Mouse (Mus musculus): Measurements from ENCODE around the gene Rnf121. TPM values are rescaled to one million over a fixed set of nuclear protein-coding genes. Genes with fewer than 3 reads are reported as not detected.

The Rnf121 gene
- polyA plus RNA-seq, 1 experiment, result 17.7 TPM

DNA sequence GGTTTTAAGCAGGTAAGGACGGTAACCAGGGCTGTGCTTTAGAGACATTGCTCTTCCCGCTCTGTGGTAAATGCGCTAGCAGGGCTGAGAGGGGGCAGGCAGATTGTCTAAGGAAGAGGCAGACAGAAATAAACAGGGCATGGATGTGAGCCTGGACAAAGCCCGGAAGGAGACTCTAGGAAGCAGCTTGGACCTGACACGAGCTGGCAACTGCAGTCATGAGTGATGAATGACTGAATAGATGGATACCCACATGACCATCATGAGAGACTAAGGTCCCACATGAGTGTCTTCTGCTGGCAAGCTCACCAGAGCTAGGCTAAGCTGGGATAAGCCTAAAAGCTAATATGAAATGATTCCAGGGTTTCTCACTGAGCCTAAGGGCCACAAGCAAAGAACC, 38.9 kb upstream of the Rnf121 start:
- Histone ChIP-seq H3K4me1 (ENCODE audit: control insufficient read depth, insufficient read depth, insufficient read length) (peaks cover 13% of the 10 kb centered on the region), H3K36me3 (ENCODE audit: control insufficient read depth, insufficient read depth, low read length) (no peaks in the 10 kb centered on the region), H3K4me3 (ENCODE audit: extremely low read depth, insufficient read depth, insufficient read length) (no peak overlapping the region), H3K27ac (ENCODE audit: insufficient read depth, low read length) (no peak overlapping the region), H3K27me3 (ENCODE audit: control insufficient read depth, insufficient read depth, low read length) (no peaks in the 10 kb centered on the region)
- WGBS, result 78% methylated on average over 5 of the region's 5 CpGs
- TF ChIP-seq POLR2A (IDR thresholded peaks at IDR 0.05; ENCODE audit: low read depth, low read length) (no peak), CTCF (IDR thresholded peaks at IDR 0.05; ENCODE audit: extremely low read depth, insufficient read depth, insufficient read length, insufficient replicate concordance) (no peak)
- no peak for DNase-seq (ENCODE audit: low read depth in 1 of 2, low spot score in 2 of 2)

DNA sequence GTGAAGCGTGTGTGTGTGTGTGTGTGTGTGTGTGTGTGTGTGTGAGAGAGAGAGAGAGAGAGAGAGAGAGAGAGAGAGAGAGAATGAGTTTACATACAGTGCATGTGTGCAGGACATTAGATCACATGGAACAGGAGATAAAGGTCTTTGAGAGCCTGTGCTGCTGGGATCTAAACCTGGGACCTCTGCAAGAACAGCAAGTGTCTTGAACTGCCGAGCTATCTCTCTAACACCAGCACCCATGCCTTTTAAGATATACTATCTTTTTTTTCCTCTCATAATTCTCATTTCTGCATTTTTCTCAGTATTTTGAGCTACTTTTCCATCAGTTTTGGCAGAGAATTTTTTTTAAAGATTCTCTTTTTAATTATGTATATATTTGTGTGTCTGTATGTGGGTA, 38.3 kb upstream of the Rnf121 start:
- Histone ChIP-seq H3K36me3 (ENCODE audit: control insufficient read depth, insufficient read depth, low read length) (no peaks in the 10 kb centered on the region), H3K4me3 (ENCODE audit: extremely low read depth, insufficient read depth, insufficient read length) (no peak overlapping the region), H3K27ac (ENCODE audit: insufficient read depth, low read length) (no peak overlapping the region), H3K4me1 (ENCODE audit: control insufficient read depth, insufficient read depth, insufficient read length) (peaks cover 13% of the 10 kb centered on the region), H3K27me3 (ENCODE audit: control insufficient read depth, insufficient read depth, low read length) (no peaks in the 10 kb centered on the region)
- no peak for DNase-seq (ENCODE audit: low read depth in 1 of 2, low spot score in 2 of 2)
- 80% methylated on average over 2 of the region's 2 CpGs for WGBS
- TF ChIP-seq POLR2A (IDR thresholded peaks at IDR 0.05; ENCODE audit: low read depth, low read length) (no peak), CTCF (IDR thresholded peaks at IDR 0.05; ENCODE audit: extremely low read depth, insufficient read depth, insufficient read length, insufficient replicate concordance) (no peak)

DNA sequence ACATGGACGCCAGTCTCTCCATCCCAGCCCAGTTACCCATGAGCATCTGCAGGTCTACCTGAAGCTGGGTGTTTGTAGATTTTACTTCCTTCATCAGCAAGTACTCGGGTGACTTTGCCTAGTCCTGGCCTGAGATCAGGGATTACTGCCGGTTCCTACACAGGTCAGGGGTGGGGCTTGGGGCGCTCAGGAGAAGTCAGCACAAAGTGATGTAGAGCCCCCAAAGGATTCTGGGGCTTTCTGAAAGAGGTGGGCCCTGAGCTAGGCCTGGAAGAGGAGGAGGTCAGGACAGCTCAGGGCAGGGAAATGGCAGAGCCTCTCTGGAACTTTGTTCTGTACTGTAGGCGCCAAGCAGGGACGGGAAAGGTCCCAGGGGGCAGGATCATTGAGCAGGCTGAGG, 37.4 kb upstream of the Rnf121 start:
- Histone ChIP-seq H3K36me3 (ENCODE audit: control insufficient read depth, insufficient read depth, low read length) (no peaks in the 10 kb centered on the region), H3K27me3 (ENCODE audit: control insufficient read depth, insufficient read depth, low read length) (no peaks in the 10 kb centered on the region), H3K27ac (ENCODE audit: insufficient read depth, low read length) (no peak overlapping the region), H3K4me3 (ENCODE audit: extremely low read depth, insufficient read depth, insufficient read length) (no peak overlapping the region), H3K4me1 (ENCODE audit: control insufficient read depth, insufficient read depth, insufficient read length) (peaks cover 13% of the 10 kb centered on the region)
- DNase-seq (ENCODE audit: low read depth in 1 of 2, low spot score in 2 of 2), result no peak
- TF ChIP-seq CTCF (IDR thresholded peaks at IDR 0.05; ENCODE audit: extremely low read depth, insufficient read depth, insufficient read length, insufficient replicate concordance) (no peak), POLR2A (IDR thresholded peaks at IDR 0.05; ENCODE audit: low read depth, low read length) (no peak)
- 78% methylated on average over 6 of the region's 6 CpGs for WGBS

DNA sequence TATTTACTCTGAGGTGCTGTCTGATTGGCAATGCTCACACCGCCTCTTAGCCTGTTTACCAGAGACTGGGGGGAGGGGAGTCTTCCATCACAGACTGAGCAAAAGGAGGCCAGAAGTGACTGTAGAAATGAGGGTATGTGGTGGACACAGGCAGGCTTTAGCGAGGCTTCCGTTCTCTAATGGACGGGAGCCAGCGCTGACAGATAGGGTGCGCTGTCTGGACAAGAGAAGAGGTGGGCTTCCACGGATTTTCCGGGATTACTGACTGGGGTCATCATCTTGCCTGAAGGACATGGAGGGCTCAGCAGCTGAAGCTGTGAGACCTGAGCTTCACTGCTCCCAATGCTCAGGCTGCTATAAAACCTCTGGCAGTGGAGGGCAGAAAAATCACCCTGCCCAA, 37.0 kb upstream of the Rnf121 start:
- Histone ChIP-seq H3K27ac (ENCODE audit: insufficient read depth, low read length) (no peak overlapping the region), H3K4me3 (ENCODE audit: extremely low read depth, insufficient read depth, insufficient read length) (no peak overlapping the region), H3K27me3 (ENCODE audit: control insufficient read depth, insufficient read depth, low read length) (no peaks in the 10 kb centered on the region), H3K36me3 (ENCODE audit: control insufficient read depth, insufficient read depth, low read length) (no peaks in the 10 kb centered on the region), H3K4me1 (ENCODE audit: control insufficient read depth, insufficient read depth, insufficient read length) (peaks cover 13% of the 10 kb centered on the region)
- TF ChIP-seq CTCF (IDR thresholded peaks at IDR 0.05; ENCODE audit: extremely low read depth, insufficient read depth, insufficient read length, insufficient replicate concordance) (no peak), POLR2A (IDR thresholded peaks at IDR 0.05; ENCODE audit: low read depth, low read length) (no peak)
- DNase-seq (ENCODE audit: low read depth in 1 of 2, low spot score in 2 of 2), result no peak
- 88% methylated on average over 8 of the region's 8 CpGs for WGBS

DNA sequence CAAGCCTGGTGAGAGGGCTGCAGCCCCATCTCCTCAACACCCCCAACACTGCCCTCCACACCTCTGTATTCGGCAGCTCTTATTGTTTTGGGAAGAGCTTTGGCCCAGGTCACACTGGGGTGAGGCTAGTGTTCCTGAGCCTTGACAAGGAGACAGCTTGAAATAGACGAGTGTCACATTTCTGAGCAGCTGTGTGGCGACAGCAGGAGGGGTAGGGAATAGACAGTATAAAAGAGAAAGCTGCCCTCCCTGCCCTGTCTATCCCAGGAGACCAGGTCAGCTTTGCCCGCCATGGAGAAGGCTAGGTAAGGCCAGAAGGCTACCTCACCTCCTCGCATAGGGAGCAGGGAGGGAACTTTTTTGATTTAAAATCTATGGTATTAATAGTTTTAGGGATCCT, 36.2 kb upstream of the Rnf121 start, which contains the start of gene Art1:
Gene Art1 (plus strand): TSS at position 257 of the 400 bp plus-strand sequence.
- WGBS, result 82% methylated on average over 5 of the region's 5 CpGs
- Histone ChIP-seq H3K4me3 (ENCODE audit: extremely low read depth, insufficient read depth, insufficient read length) (no peak within 1 kb of the TSS), H3K27ac (ENCODE audit: insufficient read depth, low read length) (no peak within 1 kb of the TSS), H3K4me1 (ENCODE audit: control insufficient read depth, insufficient read depth, insufficient read length) (peaks cover 8% of the 10 kb centered on the region; the same call in 1 of the 2 replicates), H3K27me3 (ENCODE audit: control insufficient read depth, insufficient read depth, low read length) (no peaks in the 10 kb centered on the region), H3K36me3 (ENCODE audit: control insufficient read depth, insufficient read depth, low read length) (no peaks in the 10 kb centered on the region)
- DNase-seq (ENCODE audit: low read depth in 1 of 2, low spot score in 2 of 2), result no peak
- TF ChIP-seq CTCF (IDR thresholded peaks at IDR 0.05; ENCODE audit: extremely low read depth, insufficient read depth, insufficient read length, insufficient replicate concordance), result no peak
- no peak for TF ChIP-seq POLR2A (IDR thresholded peaks at IDR 0.05; ENCODE audit: low read depth, low read length)

DNA sequence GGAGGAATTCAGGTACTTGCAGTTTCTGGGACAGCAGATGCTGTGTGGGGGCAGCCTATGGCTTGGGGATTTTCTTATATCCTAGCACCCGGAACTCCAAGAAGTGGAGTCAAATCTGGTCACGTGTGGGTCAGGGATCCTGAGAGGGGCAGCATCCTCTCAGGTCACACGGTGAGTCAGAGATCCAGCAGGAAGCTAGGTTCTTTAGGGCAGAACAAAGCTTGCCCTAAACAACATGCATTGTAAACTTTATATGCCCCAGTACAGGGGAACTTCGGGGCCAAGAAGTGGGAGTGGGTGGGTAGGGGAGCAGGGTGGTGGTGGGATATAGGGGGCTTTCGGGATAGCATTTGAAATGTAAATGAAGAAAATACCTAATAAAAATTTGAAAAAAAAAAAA, 35.6 kb upstream of the Rnf121 start:
- Histone ChIP-seq H3K27me3 (ENCODE audit: control insufficient read depth, insufficient read depth, low read length) (no peaks in the 10 kb centered on the region), H3K36me3 (ENCODE audit: control insufficient read depth, insufficient read depth, low read length) (no peaks in the 10 kb centered on the region), H3K27ac (ENCODE audit: insufficient read depth, low read length) (no peak overlapping the region), H3K4me3 (ENCODE audit: extremely low read depth, insufficient read depth, insufficient read length) (no peak overlapping the region), H3K4me1 (ENCODE audit: control insufficient read depth, insufficient read depth, insufficient read length) (peaks cover 8% of the 10 kb centered on the region; the same call in 1 of the 2 replicates)
- 84% methylated on average over 5 of the region's 5 CpGs for WGBS
- DNase-seq (ENCODE audit: low read depth in 1 of 2, low spot score in 2 of 2), result no peak
- TF ChIP-seq POLR2A (IDR thresholded peaks at IDR 0.05; ENCODE audit: low read depth, low read length) (no peak), CTCF (IDR thresholded peaks at IDR 0.05; ENCODE audit: extremely low read depth, insufficient read depth, insufficient read length, insufficient replicate concordance) (no peak)

DNA sequence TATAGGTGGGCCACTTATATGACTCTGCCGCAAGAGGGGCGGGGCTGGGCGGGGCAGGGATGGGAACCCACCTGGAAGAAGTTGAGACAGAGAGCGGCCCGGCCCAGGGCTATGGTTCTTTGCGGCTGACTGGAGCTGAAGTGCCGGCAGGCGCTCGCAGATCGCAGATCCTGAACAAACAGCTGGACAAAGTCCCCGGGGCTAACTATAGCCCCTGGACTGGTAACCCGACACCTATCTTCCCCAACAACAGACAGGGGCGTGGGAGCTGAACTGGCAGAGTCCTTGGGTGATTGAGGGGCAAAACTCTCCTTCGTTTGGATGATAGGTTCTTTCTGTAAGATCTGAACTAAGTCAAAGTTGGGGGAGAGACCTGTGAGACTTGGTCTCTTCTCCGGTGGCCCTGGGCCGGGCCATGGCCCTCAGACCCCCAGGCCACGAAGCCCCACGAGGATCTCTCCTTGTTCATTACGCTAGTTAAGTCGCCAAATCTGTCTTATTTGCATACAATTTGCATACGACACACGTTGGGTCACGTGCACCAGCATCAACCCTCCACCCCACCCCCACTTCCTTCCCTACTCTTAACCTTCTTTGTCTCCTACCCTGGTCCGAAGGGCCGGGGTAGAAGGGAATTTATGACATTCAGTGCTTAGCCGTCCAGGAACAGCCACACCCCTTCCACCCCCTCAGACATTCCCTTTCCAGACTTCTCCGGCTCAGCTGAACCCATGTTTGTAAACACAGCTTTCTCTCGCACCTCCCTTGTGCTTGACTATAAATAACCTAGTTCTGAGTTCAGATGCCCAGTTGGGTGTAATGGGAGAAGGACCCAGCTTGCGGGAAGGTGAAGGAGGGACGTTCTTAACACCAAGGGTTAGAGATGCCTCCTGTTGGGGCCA, 34.7 kb upstream of the Rnf121 start:
- WGBS, result 14% methylated on average over 30 of the region's 30 CpGs
- H3K4me3 ChIP-seq (ENCODE audit: extremely low read depth, insufficient read depth, insufficient read length), result peak overlapping the region; percentile 50
- no peaks in the 10 kb centered on the region for H3K36me3 ChIP-seq (ENCODE audit: control insufficient read depth, insufficient read depth, low read length)
- peak; percentile 16 to 65 for DNase-seq (ENCODE audit: low read depth in 1 of 2, low spot score in 2 of 2)
- TF ChIP-seq CTCF (IDR thresholded peaks at IDR 0.05; ENCODE audit: extremely low read depth, insufficient read depth, insufficient read length, insufficient replicate concordance), result no peak
- no peak for TF ChIP-seq POLR2A (IDR thresholded peaks at IDR 0.05; ENCODE audit: low read depth, low read length)
- no peaks in the 10 kb centered on the region for H3K27me3 ChIP-seq (ENCODE audit: control insufficient read depth, insufficient read depth, low read length)
- H3K4me1 ChIP-seq (ENCODE audit: control insufficient read depth, insufficient read depth, insufficient read length), result peaks cover 8% of the 10 kb centered on the region; the same call in 1 of the 2 replicates
- H3K27ac ChIP-seq (ENCODE audit: insufficient read depth, low read length), result no peak overlapping the region

Data from spleen, adult 2 months (tissue).